Mouse (Mus musculus) heart, embryonic 15.5 days (tissue): ENCODE measurements around the gene Mmachc. TPM values are rescaled to one million over a fixed set of nuclear protein-coding genes. Genes with fewer than 3 reads are reported as not detected.

ENCODE experiments used
- ATAC-seq: fragments of 200-750 bp; cut with Nextera tagmentation; replicated peaks from 2 replicates; pipeline ENCODE4 v1.8.0; 2017; ENCODE audit warnings: low read depth, moderate TSS enrichment; ENCODE audit not compliant: insufficient number of reproducible peaks, insufficient read depth, low FRiP score
- H3K27ac ChIP-seq: fragments of 300-500 bp; sonication (generic); 2 replicates; pipeline ENCODE4 v1.5.1; 2015; ENCODE audit warnings: mild to moderate bottlenecking, inconsistent platforms
- H3K27me3 ChIP-seq: fragments of 300-500 bp; sonication (generic); 2 replicates; pipeline ENCODE4 v1.6.1; 2015; ENCODE audit warnings: inconsistent platforms
- H3K36me3 ChIP-seq: fragments of 300-500 bp; sonication (generic); 2 replicates; pipeline ENCODE4 v1.6.1; 2015; ENCODE audit warnings: mild to moderate bottlenecking, inconsistent platforms
- H3K4me1 ChIP-seq: fragments of 300-500 bp; sonication (generic); replicated peaks from 2 replicates; pipeline ENCODE4 v1.6.1; 2015; ENCODE audit warnings: inconsistent platforms
- H3K4me2 ChIP-seq: fragments of 300-500 bp; sonication (generic); 2 replicates; pipeline ENCODE4 v1.6.1; 2015; ENCODE audit warnings: inconsistent platforms, mild to moderate bottlenecking, moderate library complexity
- H3K4me3 ChIP-seq: fragments of 300-500 bp; sonication (generic); 2 replicates; pipeline ENCODE4 v1.5.1; 2015; ENCODE audit warnings: mild to moderate bottlenecking, inconsistent platforms
- H3K9ac ChIP-seq: fragments of 300-500 bp; sonication (generic); 2 replicates; pipeline ENCODE4 v1.6.1; 2015; ENCODE audit warnings: mild to moderate bottlenecking, inconsistent platforms
- H3K9me3 ChIP-seq: fragments of 300-500 bp; sonication (generic); replicated peaks from 2 replicates; pipeline ENCODE4 v1.6.1; 2016; ENCODE audit warnings: inconsistent platforms
- WGBS: fragments of 180-500 bp; shearing (Covaris S2); methylation state at CpG from one replicate; pipeline ENCODE4 v1.1.7; 2015; ENCODE audit warnings: mixed read lengths; 5-methylcytosine and 5-hydroxymethylcytosine counted together
- polyA plus RNA-seq: library from polyadenylated mRNA; unstranded; fragments of >200 nt; fragmentation: Nextera tagmentation; extraction: Ambion mirVana; gene quantifications from 2 replicates; pipeline ENCODE4 v1.2.1, GENCODE M21; 2015

Mmachc gene
- polyA plus RNA-seq = 33.9 and 34.1 TPM in 2 replicates

DNA sequence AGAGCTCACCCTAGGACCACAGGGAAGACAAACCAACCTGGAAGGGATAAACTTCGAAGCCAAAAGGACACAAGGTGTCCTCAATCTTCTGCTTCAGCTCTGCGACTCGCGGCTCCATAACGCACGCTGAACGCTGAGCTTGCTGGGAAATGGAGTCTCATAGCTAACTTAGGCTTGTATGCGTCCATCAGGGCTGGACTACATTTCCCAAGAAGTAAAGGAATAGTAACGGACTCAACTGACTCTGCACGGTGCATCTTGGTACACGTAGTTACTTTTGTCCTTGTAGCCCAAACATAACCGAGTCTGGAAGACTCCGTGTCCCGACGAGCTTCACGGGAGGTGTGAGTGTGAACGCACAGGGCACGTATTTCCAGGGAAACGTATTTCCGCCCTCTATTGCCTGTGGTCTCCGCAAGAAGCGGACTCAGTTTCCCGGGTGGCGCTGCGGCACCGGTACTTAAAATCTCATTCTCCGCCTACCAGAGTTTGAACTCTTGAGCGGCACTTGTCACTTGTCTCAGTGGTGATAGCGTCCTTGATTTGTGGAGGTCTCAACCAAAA is at the start of gene Mmachc, which contains the start of gene Ccdc163:
Gene Mmachc (minus strand): TSS at position 206 of the 564 bp plus-strand sequence.
Gene Ccdc163 (plus strand): TSS at position 309 of the 564 bp plus-strand sequence.
- H3K27ac ChIP-seq = peak within 1 kb of the TSS; percentile 76
- under 1% methylated on average over 29 of the region's 29 CpGs for WGBS
- peak; percentile 97 for ATAC-seq

GRCm38 (mm10) chr4:116749750-116750149 is 41.5 kb upstream of the Mmachc start:
- Histone ChIP-seq H3K4me1 (no peaks in the 10 kb centered on the region), H3K4me3 (no peak overlapping the region), H3K27me3 (no peaks in the 10 kb centered on the region), H3K27ac (no peak overlapping the region), H3K9me3 (no peaks in the 10 kb centered on the region), H3K9ac (no peak overlapping the region), H3K4me2 (no peak overlapping the region), H3K36me3 (no peaks in the 10 kb centered on the region)
- ATAC-seq = no peak
- 80% methylated on average over 2 of the region's 2 CpGs for WGBS

More for the DNA sequence above, at the start of gene Mmachc, which contains the start of gene Ccdc163:
- peak within 1 kb of the TSS; percentile 73 for H3K9ac ChIP-seq
- peak within 1 kb of the TSS; percentile 94 for H3K4me2 ChIP-seq
- no peaks in the 10 kb centered on the region for H3K9me3 ChIP-seq
- H3K4me3 ChIP-seq = peak within 1 kb of the TSS; percentile 77
- no peaks in the 10 kb centered on the region for H3K27me3 ChIP-seq
- 0 out of 2 replicates have a peak, but pooled peaks cover 10% of the 10 kb centered on the region for H3K36me3 ChIP-seq
- peaks cover 10% of the 10 kb centered on the region for H3K4me1 ChIP-seq

DNA sequence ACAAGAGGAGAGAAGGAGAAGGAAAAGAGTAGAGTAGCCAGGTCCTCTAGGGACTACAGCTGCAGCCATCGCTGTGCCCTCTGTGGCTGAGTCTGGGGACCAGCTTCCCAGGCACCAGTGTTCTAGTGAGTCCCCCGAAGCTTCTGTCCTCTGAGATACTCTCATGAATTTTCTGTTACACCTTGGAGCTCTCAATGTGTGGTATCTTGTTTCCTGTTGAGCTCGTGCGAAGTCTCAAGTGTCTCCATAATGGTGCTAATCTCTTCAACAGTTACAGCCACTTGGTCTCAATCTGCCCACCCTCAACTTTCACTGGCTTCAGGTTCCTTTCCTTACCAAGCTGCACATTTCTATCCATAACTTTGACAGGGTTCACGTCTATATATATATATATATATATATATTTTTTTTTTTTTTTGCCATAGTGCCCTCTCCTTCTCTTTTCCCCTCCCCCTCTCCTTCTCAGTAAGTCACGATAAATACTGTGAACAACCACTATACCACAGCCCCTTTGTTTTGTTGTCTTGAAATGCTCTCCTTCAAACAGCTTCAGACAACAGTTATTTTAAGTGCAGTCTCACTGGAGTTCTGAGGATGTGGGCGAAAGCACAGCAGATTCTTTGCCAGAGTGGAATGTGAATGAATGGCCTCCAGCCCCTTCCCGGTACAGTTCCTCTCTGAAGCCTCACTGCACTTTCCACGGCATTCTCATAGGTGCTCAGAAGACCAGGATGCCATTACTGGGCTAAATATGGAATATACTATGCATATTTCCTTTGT is 31.0 kb upstream of the Mmachc start:
- Histone ChIP-seq H3K9ac (no peak overlapping the region), H3K9me3 (no peaks in the 10 kb centered on the region), H3K27me3 (no peaks in the 10 kb centered on the region), H3K27ac (no peak overlapping the region), H3K4me2 (no peak overlapping the region), H3K4me3 (no peak overlapping the region), H3K4me1 (0 out of 2 replicates have a peak, but pooled peaks cover 2% of the 10 kb centered on the region), H3K36me3 (no peaks in the 10 kb centered on the region)
- WGBS = 52% methylated on average over 9 of the region's 9 CpGs
- ATAC-seq = no peak

DNA sequence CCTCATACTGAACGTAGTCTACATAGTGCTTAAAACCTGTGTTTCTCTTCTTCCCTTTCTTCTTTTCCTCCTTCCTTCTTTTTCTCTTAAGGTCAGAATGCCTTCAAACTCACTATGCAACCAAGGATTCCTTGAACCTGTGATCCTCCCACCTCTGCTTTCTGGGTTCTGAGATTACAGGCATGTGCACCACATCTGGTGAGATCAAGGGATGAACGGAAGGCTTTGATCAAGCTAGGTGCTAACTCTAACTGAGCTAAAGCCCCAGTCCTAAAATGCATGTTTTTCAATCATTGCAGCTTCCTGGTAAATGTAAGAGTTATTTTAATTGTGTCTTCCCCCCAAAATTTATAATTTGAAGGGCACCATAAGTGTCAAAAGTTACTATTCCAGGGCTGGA is 26.8 kb upstream of the Mmachc start:
- H3K27ac ChIP-seq = no peak overlapping the region

GRCm38 (mm10) chr4:116732355-116732754 is 24.1 kb upstream of the Mmachc start:
- WGBS = 79% methylated on average over 5 of the region's 5 CpGs
- H3K4me3 ChIP-seq = no peak overlapping the region
- H3K27me3 ChIP-seq = no peaks in the 10 kb centered on the region
- H3K4me1 ChIP-seq = 0 out of 2 replicates have a peak, but pooled peaks cover 3% of the 10 kb centered on the region
- no peak overlapping the region for H3K27ac ChIP-seq
- H3K4me2 ChIP-seq = no peak overlapping the region
- no peak for ATAC-seq
- no peaks in the 10 kb centered on the region for H3K36me3 ChIP-seq
- H3K9ac ChIP-seq = no peak overlapping the region
- no peaks in the 10 kb centered on the region for H3K9me3 ChIP-seq

More for the DNA sequence above, 26.8 kb upstream of the Mmachc start:
- 74% methylated on average over 2 of the region's 2 CpGs for WGBS
- Histone ChIP-seq H3K36me3 (no peaks in the 10 kb centered on the region), H3K9ac (no peak overlapping the region), H3K27me3 (no peaks in the 10 kb centered on the region), H3K9me3 (no peaks in the 10 kb centered on the region), H3K4me1 (0 out of 2 replicates have a peak, but pooled peaks cover 6% of the 10 kb centered on the region), H3K4me2 (no peak overlapping the region), H3K4me3 (no peak overlapping the region)
- ATAC-seq = no peak

DNA sequence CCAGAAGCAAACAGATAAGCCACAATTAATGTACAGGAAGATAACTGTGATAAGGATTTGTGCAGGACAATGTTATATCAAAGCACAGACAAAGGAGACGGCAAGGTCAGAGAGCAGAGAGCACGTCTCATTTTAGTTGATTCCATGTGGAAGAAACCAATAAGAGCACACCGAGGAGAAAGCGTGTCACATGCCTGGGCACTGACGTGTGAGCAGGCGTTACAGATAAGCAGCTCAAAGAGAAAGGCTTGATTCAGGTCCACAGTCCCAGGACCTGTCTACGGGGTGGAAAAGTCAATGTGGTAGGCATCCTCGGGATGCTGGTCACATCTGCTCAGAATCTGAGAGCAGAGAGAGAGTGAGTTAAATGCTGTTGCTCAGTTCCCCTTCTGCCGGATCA is 22.9 kb upstream of the Mmachc start:
- Histone ChIP-seq H3K4me2 (no peak overlapping the region), H3K4me1 (0 out of 2 replicates have a peak, but pooled peaks cover 3% of the 10 kb centered on the region), H3K9ac (no peak overlapping the region), H3K9me3 (no peaks in the 10 kb centered on the region), H3K4me3 (no peak overlapping the region), H3K27me3 (no peaks in the 10 kb centered on the region), H3K27ac (no peak overlapping the region), H3K36me3 (no peaks in the 10 kb centered on the region)
- no peak for ATAC-seq
- WGBS = 43% methylated on average over 9 of the region's 9 CpGs

DNA sequence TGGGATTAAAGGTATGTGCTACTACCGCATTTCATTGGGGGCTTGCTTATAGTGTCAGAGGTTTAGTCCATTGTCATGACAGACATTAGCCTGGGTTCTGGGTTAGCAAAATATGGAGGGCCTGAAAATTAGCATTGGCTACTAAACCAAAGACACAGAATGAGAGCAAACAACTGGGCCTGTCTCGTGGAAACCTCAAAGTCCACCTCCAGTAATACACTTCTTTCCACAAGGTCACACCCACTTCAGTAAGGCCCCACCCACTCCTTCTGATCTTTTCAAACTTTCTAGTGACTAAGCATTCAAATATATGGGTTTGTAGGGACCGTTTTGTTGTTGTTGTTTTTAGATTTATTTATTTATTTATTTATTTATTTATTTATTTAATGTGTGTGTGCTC is 21.3 kb upstream of the Mmachc start:
- H3K4me1 ChIP-seq = 0 out of 2 replicates have a peak, but pooled peaks cover 3% of the 10 kb centered on the region
- H3K4me3 ChIP-seq = no peak overlapping the region
- no peak overlapping the region for H3K27ac ChIP-seq
- H3K9me3 ChIP-seq = no peaks in the 10 kb centered on the region
- no peak for ATAC-seq
- H3K27me3 ChIP-seq = no peaks in the 10 kb centered on the region
- H3K36me3 ChIP-seq = no peaks in the 10 kb centered on the region
- no peak overlapping the region for H3K9ac ChIP-seq
- no peak overlapping the region for H3K4me2 ChIP-seq
- WGBS = 92% methylated on average over 3 of the region's 3 CpGs

- Histone ChIP-seq H3K4me3 (no peak overlapping the region), H3K36me3 (no peaks in the 10 kb centered on the region)
Measured at GRCm38 (mm10) chr4:116727401-116727800, 19.2 kb upstream of the Mmachc start.

DNA sequence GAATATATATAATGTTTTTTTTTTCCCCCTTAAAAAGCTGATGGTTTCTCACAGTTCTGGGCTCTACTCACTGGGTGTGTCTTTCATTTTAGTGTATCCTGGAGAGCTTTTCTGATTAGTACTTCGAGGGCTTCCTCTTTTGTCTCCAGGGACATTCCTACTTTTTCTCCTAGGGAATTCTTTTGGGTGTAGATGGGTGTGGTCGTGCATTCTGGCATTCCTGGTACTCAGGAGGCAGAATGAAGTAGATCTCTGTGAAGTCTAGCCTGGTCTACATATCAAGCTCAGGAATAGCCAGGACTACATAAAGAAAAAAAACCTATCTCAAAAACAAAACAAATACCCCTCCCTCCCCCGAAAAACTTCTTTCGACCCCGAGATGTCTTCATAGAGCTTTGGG is 17.2 kb upstream of the Mmachc start:
- H3K27me3 ChIP-seq = no peaks in the 10 kb centered on the region
- no peak for ATAC-seq
- WGBS = 75% methylated on average over 5 of the region's 5 CpGs

More at GRCm38 (mm10) chr4:116727401-116727800, 19.2 kb upstream of the Mmachc start:
- H3K9ac ChIP-seq = no peak overlapping the region
- peaks cover 4% of the 10 kb centered on the region for H3K4me1 ChIP-seq
- WGBS = 83% methylated on average over 3 of the region's 3 CpGs
- no peaks in the 10 kb centered on the region for H3K27me3 ChIP-seq
- H3K4me2 ChIP-seq = no peak overlapping the region
- H3K27ac ChIP-seq = no peak overlapping the region
- ATAC-seq = no peak
- H3K9me3 ChIP-seq = no peaks in the 10 kb centered on the region

DNA sequence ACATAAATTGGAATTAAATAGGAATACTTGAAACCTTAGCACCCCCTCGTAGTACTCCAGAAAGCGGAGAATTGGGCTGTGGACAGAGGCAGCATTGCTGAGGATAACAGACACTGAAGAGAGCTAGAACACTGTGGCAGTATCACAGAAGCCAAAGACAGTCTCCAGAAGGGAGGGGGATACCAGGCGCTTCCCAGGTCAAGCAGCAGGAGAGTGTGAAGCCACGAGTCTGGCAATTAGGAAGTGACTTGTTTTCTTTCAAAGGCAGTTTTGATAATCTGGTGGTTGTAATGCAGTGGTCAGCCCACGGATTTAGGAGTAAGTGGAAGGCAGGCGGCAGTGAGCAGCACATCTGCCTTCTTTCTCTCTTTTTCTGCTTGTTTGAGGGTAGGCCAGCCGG is 14.0 kb upstream of the Mmachc start:
- H3K4me1 ChIP-seq = peaks cover 16% of the 10 kb centered on the region
- H3K4me3 ChIP-seq = 0 out of 2 replicates have a peak overlapping the region, but pooled peaks have one; percentile 97
- no peak for ATAC-seq
- H3K9ac ChIP-seq = no peak overlapping the region
- 34% methylated on average over 7 of the region's 7 CpGs for WGBS
- H3K27me3 ChIP-seq = no peaks in the 10 kb centered on the region
- no peaks in the 10 kb centered on the region for H3K9me3 ChIP-seq
- no peaks in the 10 kb centered on the region for H3K36me3 ChIP-seq
- no peak overlapping the region for H3K27ac ChIP-seq
- peak overlapping the region; percentile 93 for H3K4me2 ChIP-seq

More for the DNA sequence above, 17.2 kb upstream of the Mmachc start:
- Histone ChIP-seq H3K4me3 (no peak overlapping the region), H3K27ac (no peak overlapping the region), H3K9me3 (no peaks in the 10 kb centered on the region), H3K9ac (no peak overlapping the region), H3K4me2 (no peak overlapping the region), H3K4me1 (peaks cover 10% of the 10 kb centered on the region), H3K36me3 (no peaks in the 10 kb centered on the region)

DNA sequence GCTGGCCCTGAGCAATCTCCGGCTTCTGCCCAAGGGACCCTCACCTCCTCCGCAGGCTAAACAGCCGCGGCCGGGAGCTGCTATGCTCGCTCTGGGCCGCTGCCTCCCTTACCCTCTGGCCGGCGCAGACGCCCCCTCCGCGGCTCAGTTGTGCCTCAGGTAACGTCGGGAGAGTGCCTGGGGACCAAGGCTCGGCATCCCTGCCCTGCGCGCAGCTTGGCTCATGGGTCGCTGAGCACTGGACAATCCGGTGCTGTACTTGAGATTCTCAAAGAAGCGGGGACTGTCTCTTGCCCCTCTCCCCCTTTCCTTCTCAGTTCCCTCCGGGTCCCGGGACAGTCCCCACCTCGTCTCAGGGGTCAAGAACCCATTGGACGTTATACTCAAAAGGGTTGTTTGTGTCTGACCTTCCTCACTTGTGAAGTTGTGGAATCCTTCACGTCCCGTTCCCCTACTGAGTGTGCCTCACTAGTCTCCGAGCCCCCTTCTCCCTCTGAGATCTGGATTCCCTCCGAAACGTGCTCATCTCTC is 13.0 kb upstream of the Mmachc start:
- no peaks in the 10 kb centered on the region for H3K9me3 ChIP-seq
- peak overlapping the region; percentile 87 for H3K27ac ChIP-seq
- no peaks in the 10 kb centered on the region for H3K27me3 ChIP-seq
- H3K4me2 ChIP-seq = peak overlapping the region; percentile 93
- H3K9ac ChIP-seq = peak overlapping the region; percentile 93
- peaks cover 16% of the 10 kb centered on the region for H3K4me1 ChIP-seq
- peak; percentile 50; the same call in 1 of the 2 replicates for ATAC-seq
- H3K36me3 ChIP-seq = no peaks in the 10 kb centered on the region
- under 1% methylated on average over 29 of the region's 29 CpGs for WGBS
- H3K4me3 ChIP-seq = peak overlapping the region; percentile 97
